Mouse (Mus musculus) adrenal gland, adult (tissue): ENCODE measurements around the gene Tbcb.
"Not testable (repeated sequence)": the region's sequence is repeated elsewhere in the genome, so short reads cannot be mapped to it uniquely, and the experiment has no call there.

Experiments
- DNase-seq, 2 experiments: peaks; one replicate each; pipeline ENCODE4 v3.0.0; 2022 to 2023; ENCODE audit warnings: low spot score in 1 of 2; ENCODE audit not compliant: inconsistent age in 2 of 2

Tbcb gene

GRCm38 (mm10) chr7:30231669-30232454, at the start of gene Tbcb, which contains the start of gene Polr2i:
Gene Tbcb (minus strand): TSS chr7:30232272.
Gene Polr2i (plus strand): TSS chr7:30231948.
- peak; percentile 99 for DNase-seq

- no peak for DNase-seq
These were observed 49.5 kb upstream of the Tbcb start for GRCm38 (mm10) chr7:30281522-30281921.

- peak; percentile 92 to 96 for DNase-seq
These were observed 48.6 kb upstream of the Tbcb start for GRCm38 (mm10) chr7:30280670-30281138.

GRCm38 (mm10) chr7:30279951-30280669, 48.0 kb upstream of the Tbcb start, which contains the start of the genes Thap8 and Wdr62:
Gene Thap8 (plus strand): TSS chr7:30280094.
Gene Wdr62 (minus strand): TSS chr7:30280419.
- peak; percentile 93 to 97 for DNase-seq

- no peak for DNase-seq
These were observed 47.5 kb upstream of the Tbcb start for GRCm38 (mm10) chr7:30279536-30279935.

GRCm38 (mm10) chr7:30278911-30279310, 46.8 kb upstream of the Tbcb start:
- DNase-seq: no peak

- DNase-seq: peak in 1 of 2 experiments; percentile 41
These were observed 42.3 kb upstream of the Tbcb start for GRCm38 (mm10) chr7:30274383-30274782.

GRCm38 (mm10) chr7:30269641-30270040, 37.6 kb upstream of the Tbcb start:
- DNase-seq: no peak

GRCm38 (mm10) chr7:30266780-30267179, 34.7 kb upstream of the Tbcb start:
- no peak for DNase-seq

- no peak for DNase-seq
These were observed 33.9 kb upstream of the Tbcb start for GRCm38 (mm10) chr7:30265935-30266334.

GRCm38 (mm10) chr7:30265531-30265930, 33.5 kb upstream of the Tbcb start:
- no peak for DNase-seq

GRCm38 (mm10) chr7:30265041-30265440, 33.0 kb upstream of the Tbcb start:
- DNase-seq: peak; percentile 38 to 52

GRCm38 (mm10) chr7:30251956-30252954, 20.2 kb upstream of the Tbcb start:
- DNase-seq: peak; percentile 35 to 72

- not testable (repeated sequence) for DNase-seq
These were observed 5.3 kb upstream of the Tbcb start for GRCm38 (mm10) chr7:30237374-30237773.

GRCm38 (mm10) chr7:30235625-30236024, 3.6 kb upstream of the Tbcb start, which contains the start of gene Ovol3:
Gene Ovol3 (minus strand): TSS chr7:30235725.
- DNase-seq: no peak

- DNase-seq: no peak
These were observed 3.0 kb upstream of the Tbcb start for GRCm38 (mm10) chr7:30235091-30235490.

- DNase-seq: peak in 1 of 2 experiments; percentile 25
These were observed 2.3 kb upstream of the Tbcb start for GRCm38 (mm10) chr7:30234276-30234858.

GRCm38 (mm10) chr7:30233387-30233786, 1.3 kb upstream of the Tbcb start:
- peak in 1 of 2 experiments; percentile 48 for DNase-seq

- DNase-seq: peak; percentile 72 to 83
These were observed 618 bp upstream of the Tbcb start for GRCm38 (mm10) chr7:30232631-30233148.

GRCm38 (mm10) chr7:30231328-30231668, 774 bp downstream of the Tbcb start:
- no peak for DNase-seq
